Mouse (Mus musculus) cerebellum, adult 2 months (tissue): ENCODE measurements around the gene Mapk3. TPM values are rescaled to one million over a fixed set of nuclear protein-coding genes. Genes with fewer than 3 reads are reported as not detected.
"Not testable (repeated sequence)": the region's sequence is repeated elsewhere in the genome, so short reads cannot be mapped to it uniquely, and the experiment has no call there.

Source experiments
- DNase-seq, 2 experiments: peaks; one replicate each; pipeline ENCODE4 v3.0.0; 2021
- H3K27ac ChIP-seq: fragments of 200-500 bp; 2 replicates; pipeline ENCODE4 v1.5.1; 2012; ENCODE audit warnings: low read length, control low read depth, inconsistent platforms; ENCODE audit not compliant: insufficient read depth
- H3K27me3 ChIP-seq: fragments of 200-500 bp; 2 replicates; pipeline ENCODE4 v1.6.1; 2012; ENCODE audit warnings: inconsistent platforms, mild to moderate bottlenecking, low read length, moderate library complexity; ENCODE audit not compliant: control insufficient read depth, insufficient read depth
- H3K4me1 ChIP-seq: fragments of 200-500 bp; 2 replicates; pipeline ENCODE4 v1.6.1; 2011; ENCODE audit warnings: low read length; ENCODE audit not compliant: control insufficient read depth, insufficient read depth
- H3K4me3 ChIP-seq: fragments of 200-500 bp; replicated peaks from 2 replicates; pipeline ENCODE3; 2011; ENCODE audit warnings: mild to moderate bottlenecking, low read depth, low read length, control low read depth; ENCODE audit not compliant: insufficient read depth
- CTCF ChIP-seq: fragments of 200-500 bp; IDR thresholded peaks from 2 replicates; pipeline ENCODE4 v1.5.1; 2011; ENCODE audit warnings: low read depth, mild to moderate bottlenecking, control low read depth, low read length, moderate library complexity, borderline replicate concordance; ENCODE audit not compliant: insufficient read depth
- POLR2A ChIP-seq: fragments of 200-500 bp; IDR thresholded peaks from 2 replicates; pipeline ENCODE4 v1.6.1; 2011; ENCODE audit warnings: low read length, control low read depth, borderline replicate concordance; ENCODE audit not compliant: insufficient read depth
- WGBS: fragments of 180-500 bp; shearing (Covaris S2); methylation state at CpG from one replicate; pipeline ENCODE4 v1.1.7; 2018; 5-methylcytosine and 5-hydroxymethylcytosine counted together
- polyA plus RNA-seq: library from polyadenylated mRNA; depleted of rRNA; stranded (reverse); fragments of >200 nt; gene quantifications from 2 replicates; pipeline ENCODE4 v1.2.3, GENCODE M21; 2012

The Mapk3 gene
- polyA plus RNA-seq, 1 experiment, result 229 TPM

DNA sequence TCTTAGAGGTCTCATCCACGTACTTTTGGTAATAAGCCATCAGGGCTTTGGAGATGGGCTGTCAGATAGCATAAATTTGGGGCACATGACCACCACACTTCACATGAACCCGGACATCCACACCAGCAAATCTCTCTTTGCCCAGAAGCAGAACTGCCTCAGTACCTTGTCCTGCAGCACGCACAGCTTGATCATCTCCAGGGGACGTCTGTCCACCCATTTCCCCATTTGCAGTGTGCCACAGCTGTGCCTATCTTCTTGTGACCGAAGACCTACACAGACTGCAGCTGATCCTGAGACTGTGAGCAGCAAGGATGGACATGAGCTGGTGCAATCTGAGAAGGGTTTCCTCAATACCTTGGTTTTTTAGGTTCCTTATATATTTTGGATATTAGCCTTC, 33.7 kb upstream of the Mapk3 start:
- WGBS, result 78% methylated on average over 5 of the region's 5 CpGs
- TF ChIP-seq POLR2A (no peak), CTCF (no peak)
- no peaks in the 10 kb centered on the region for H3K4me1 ChIP-seq
- H3K27ac ChIP-seq, result no peak overlapping the region
- H3K27me3 ChIP-seq, result no peaks in the 10 kb centered on the region
- DNase-seq, result no peak
- no peak overlapping the region for H3K4me3 ChIP-seq

DNA sequence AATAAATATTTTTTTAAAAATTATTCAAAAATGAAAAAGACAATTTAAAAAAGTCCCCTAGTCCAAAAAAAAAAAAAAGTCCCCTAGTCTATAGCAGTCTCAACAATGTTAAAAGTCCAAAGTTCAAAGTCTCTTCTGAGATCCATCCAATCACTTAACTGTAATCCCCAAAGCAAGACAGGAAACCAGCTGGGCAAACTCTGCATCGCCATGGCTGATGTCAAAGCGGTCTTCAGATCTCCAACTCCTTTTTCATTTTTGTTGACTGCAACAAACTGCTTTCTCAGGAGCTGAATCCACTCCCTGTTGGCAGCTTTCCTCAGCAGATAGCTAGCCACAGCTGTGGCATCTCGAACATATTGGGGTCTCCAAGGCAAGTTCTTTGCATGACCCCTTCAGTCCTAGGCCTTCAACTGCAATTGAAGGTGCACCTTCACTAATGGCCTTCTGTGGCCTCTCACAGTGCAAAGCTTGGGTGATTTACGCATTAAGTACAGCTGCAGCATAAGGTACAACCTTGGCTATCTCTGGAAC, 29.1 kb upstream of the Mapk3 start:
- H3K4me1 ChIP-seq, H3K27ac ChIP-seq, H3K27me3 ChIP-seq, H3K4me3 ChIP-seq, DNase-seq: not testable (repeated sequence)
- WGBS, result 81% methylated on average over 4 of the region's 4 CpGs

DNA sequence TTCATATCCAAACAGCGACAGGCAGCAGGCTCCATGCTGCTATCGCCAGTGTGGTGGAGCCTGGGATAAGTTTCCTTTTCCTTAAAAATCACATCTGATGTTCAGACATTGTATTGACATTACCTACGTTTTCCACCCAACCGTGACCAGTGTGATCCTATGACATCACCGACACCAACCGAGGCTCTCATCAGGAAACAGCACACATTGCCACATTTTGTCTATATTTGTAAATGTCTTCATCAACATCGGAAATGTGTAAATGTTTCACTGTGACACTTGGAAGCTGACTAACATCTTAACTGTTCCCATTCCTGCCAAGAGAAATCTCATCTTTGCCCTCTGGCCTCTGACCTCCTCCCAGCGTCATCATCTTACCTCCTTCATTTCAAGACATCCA, 23.3 kb upstream of the Mapk3 start:
- TF ChIP-seq CTCF, result no peak
- no peak for TF ChIP-seq POLR2A
- Histone ChIP-seq H3K4me3 (no peak overlapping the region), H3K27me3 (no peaks in the 10 kb centered on the region), H3K4me1 (no peaks in the 10 kb centered on the region), H3K27ac (no peak overlapping the region)
- DNase-seq, result no peak
- WGBS, result 83% methylated on average over 8 of the region's 8 CpGs

DNA sequence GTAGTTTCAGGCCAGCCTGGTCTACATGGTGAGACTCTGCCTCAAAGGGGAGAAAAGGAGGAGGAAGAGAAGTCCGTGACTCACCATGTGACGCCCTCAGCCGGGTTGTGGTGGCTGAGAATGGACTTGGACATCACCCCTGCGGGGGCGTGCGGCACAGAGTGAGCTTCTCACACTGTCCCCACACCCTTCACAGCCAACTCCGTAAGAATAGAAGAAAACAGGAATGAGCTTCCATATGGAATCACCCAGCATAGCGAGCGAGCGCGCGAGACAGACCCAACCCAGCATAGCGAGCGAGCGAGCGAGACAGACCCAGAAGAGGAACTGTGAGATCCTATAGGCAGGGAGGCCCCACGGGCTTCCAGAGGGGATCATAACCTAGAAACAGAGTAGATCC, 19.9 kb upstream of the Mapk3 start:
- no peak overlapping the region for H3K4me3 ChIP-seq
- WGBS, result 63% methylated on average over 17 of the region's 17 CpGs
- no peak for DNase-seq
- no peaks in the 10 kb centered on the region for H3K27me3 ChIP-seq
- no peaks in the 10 kb centered on the region for H3K4me1 ChIP-seq
- no peak overlapping the region for H3K27ac ChIP-seq
- TF ChIP-seq POLR2A (no peak), CTCF (no peak)

DNA sequence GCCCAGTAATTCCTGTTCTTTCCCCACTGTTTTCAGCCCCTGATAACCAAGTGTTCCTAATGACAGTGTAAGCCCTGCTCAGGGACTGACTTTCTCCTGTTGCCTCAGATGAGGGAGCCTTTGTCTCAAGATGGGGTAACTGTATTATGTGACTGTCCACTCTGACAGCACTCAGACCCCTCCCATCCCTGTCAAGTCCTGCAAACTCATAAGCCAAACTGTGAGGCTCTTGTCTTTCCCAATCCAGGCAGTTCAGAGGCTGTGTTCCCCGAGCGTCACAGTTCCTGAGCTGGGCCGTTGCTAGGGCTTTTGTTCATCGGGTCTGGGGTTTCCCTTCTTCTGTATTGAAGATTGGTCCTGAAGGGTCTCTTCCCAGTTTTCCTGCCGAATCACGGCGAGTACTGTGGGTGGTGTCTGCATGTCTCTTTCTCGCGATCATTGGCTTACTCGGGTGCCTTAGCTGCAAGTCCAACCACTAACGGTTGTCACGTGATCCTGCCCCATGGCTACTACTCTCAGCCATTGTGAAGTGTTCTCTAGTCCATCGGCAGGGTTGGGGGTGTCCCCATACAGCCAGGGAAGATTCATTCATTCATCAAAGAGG, 19.2 kb upstream of the Mapk3 start:
- Histone ChIP-seq H3K4me3 (peak overlapping the region; percentile 4), H3K4me1 (no peaks in the 10 kb centered on the region), H3K27ac (no peak overlapping the region), H3K27me3 (no peaks in the 10 kb centered on the region)
- TF ChIP-seq POLR2A (no peak), CTCF (no peak)
- no peak for DNase-seq
- 48% methylated on average over 13 of the region's 13 CpGs for WGBS

DNA sequence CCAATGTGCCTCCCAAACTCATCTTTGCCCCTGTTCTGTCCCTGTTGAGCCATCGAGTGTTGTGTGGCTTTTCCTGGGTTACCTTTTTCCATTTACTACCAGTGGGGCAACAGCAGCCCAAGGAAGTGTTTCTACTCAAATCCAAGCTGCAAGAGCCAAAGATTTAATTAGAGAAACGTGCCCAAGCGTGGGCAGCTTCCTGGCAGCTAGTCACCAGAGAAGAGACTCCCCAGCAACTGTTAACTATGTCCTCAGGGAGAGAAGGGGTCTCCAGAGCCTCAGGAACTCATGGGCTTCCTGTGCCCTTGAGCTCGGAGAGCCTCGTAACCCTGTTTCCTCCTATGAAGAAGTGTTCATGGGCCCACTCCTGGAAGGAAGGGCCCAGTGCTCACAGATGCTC, 18.4 kb upstream of the Mapk3 start:
- TF ChIP-seq POLR2A (no peak), CTCF (no peak)
- Histone ChIP-seq H3K27me3 (no peaks in the 10 kb centered on the region), H3K27ac (no peak overlapping the region), H3K4me1 (no peaks in the 10 kb centered on the region), H3K4me3 (no peak overlapping the region)
- DNase-seq, result no peak
- 59% methylated on average over 5 of the region's 5 CpGs for WGBS

DNA sequence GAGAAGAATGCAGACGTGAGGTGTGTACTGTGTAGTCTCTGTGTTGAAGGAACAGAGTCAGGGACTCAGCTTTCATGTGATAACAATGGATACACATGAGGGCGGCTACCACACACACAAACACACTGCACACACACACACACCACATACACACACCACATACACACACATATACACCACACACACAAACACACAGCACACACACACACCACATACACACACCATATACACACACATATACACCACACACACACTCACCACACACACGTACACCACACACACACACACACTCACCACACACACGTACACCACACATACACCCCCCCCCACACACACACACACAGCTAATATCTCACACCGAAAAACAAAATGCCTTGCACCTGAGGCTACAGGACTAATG, 17.9 kb upstream of the Mapk3 start:
- 88% methylated on average over 5 of the region's 5 CpGs for WGBS
- H3K4me3 ChIP-seq, result no peak overlapping the region
- H3K27me3 ChIP-seq, result no peaks in the 10 kb centered on the region
- no peak overlapping the region for H3K27ac ChIP-seq
- no peak for DNase-seq
- H3K4me1 ChIP-seq, result no peaks in the 10 kb centered on the region
- no peak for TF ChIP-seq CTCF
- no peak for TF ChIP-seq POLR2A

DNA sequence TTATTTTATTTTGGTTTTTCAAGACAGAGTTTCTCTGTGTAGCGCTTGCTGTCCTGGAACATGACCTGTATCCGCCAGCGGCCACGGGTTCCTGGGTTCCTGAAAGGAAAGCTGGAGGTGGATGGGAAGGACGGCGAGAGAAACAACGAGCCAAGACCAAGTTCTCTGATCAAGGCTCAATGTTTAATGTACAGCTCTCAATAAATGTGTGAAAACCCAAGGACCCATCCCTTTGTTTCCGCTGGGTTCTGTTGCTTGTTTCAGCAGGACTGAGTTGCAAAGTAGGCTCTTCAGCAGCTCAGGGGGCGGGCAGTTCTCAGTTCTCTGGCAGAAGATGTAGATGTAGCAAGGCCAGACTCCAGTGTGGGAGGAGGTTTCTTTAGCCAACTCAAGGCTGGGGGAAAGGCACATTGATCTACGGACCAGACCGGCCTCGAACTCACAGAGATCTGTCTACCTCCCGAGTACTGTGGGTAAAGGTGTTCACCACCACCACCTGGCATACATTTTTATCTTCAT, 17.4 kb upstream of the Mapk3 start:
- Histone ChIP-seq H3K27ac (no peak overlapping the region), H3K4me3 (no peak overlapping the region), H3K27me3 (no peaks in the 10 kb centered on the region), H3K4me1 (no peaks in the 10 kb centered on the region)
- 92% methylated on average over 13 of the region's 13 CpGs for WGBS
- TF ChIP-seq CTCF, result no peak
- TF ChIP-seq POLR2A, result no peak
- no peak for DNase-seq
